Mouse (Mus musculus) neural tube, embryonic 11.5 days (tissue): ENCODE results near the gene Tmem88. TPM values are rescaled to one million over a fixed set of nuclear protein-coding genes. Genes with fewer than 3 reads are reported as not detected.

ENCODE experiments used
- ATAC-seq: fragments of 200-750 bp; cut with Nextera tagmentation; 2 replicates; pipeline ENCODE4 v1.8.0; 2017; ENCODE audit warnings: moderate number of reproducible peaks, mild to moderate bottlenecking, moderate TSS enrichment, moderate library complexity; ENCODE audit not compliant: insufficient read depth, low FRiP score, low TSS enrichment
- DNase-seq: peaks from one replicate; pipeline ENCODE4 v3.0.0-alpha.2; 2015; ENCODE audit warnings: low spot score
- H3K27ac ChIP-seq: fragments of 300-500 bp; sonication (generic); 2 replicates; pipeline ENCODE4 v1.5.1; 2014; ENCODE audit warnings: low read depth, mild to moderate bottlenecking, low read length
- H3K27me3 ChIP-seq: fragments of 300-500 bp; sonication (generic); 2 replicates; pipeline ENCODE4 v1.6.1; 2014; ENCODE audit warnings: mild to moderate bottlenecking, low read length, mixed read lengths; ENCODE audit not compliant: control insufficient read depth, insufficient read depth
- H3K36me3 ChIP-seq: fragments of 300-500 bp; sonication (generic); 2 replicates; pipeline ENCODE4 v1.6.1; 2014; ENCODE audit warnings: mild to moderate bottlenecking, low read length, moderate library complexity, mixed read lengths; ENCODE audit not compliant: control insufficient read depth, insufficient read depth
- H3K4me1 ChIP-seq: fragments of 300-500 bp; sonication (generic); 2 replicates; pipeline ENCODE4 v1.6.1; 2014; ENCODE audit warnings: low read length, mixed read lengths; ENCODE audit not compliant: control insufficient read depth, insufficient read depth
- H3K4me2 ChIP-seq: fragments of 300-500 bp; sonication (generic); 2 replicates; pipeline ENCODE4 v1.6.1; 2014; ENCODE audit warnings: low read depth, mild to moderate bottlenecking, moderate library complexity
- H3K4me3 ChIP-seq: fragments of 300-500 bp; sonication (generic); 2 replicates; pipeline ENCODE4 v1.5.1; 2014; ENCODE audit warnings: low read depth, low read length
- H3K9ac ChIP-seq: fragments of 300-500 bp; sonication (generic); 2 replicates; pipeline ENCODE4 v1.6.1; 2014; ENCODE audit warnings: mild to moderate bottlenecking, low read length
- H3K9me3 ChIP-seq: fragments of 300-500 bp; sonication (generic); 2 replicates; pipeline ENCODE4 v1.6.1; 2016; ENCODE audit warnings: low read length; ENCODE audit not compliant: control insufficient read depth
- WGBS: fragments of 180-500 bp; shearing (Covaris S2); extraction: QIAGEN DNeasy Blood & Tissue Kit; methylation state at CpG from one replicate; pipeline ENCODE4 v1.1.7; 2014; 5-methylcytosine and 5-hydroxymethylcytosine counted together
- polyA plus RNA-seq: library from polyadenylated mRNA; unstranded; fragments of >200 nt; fragmentation: Nextera tagmentation; extraction: Ambion mirVana; gene quantifications from 2 replicates; pipeline ENCODE4 v1.2.1, GENCODE M21; 2014

Tmem88 gene
- polyA plus RNA-seq, 1 experiment from 2014 or later = 13.1 TPM

DNA sequence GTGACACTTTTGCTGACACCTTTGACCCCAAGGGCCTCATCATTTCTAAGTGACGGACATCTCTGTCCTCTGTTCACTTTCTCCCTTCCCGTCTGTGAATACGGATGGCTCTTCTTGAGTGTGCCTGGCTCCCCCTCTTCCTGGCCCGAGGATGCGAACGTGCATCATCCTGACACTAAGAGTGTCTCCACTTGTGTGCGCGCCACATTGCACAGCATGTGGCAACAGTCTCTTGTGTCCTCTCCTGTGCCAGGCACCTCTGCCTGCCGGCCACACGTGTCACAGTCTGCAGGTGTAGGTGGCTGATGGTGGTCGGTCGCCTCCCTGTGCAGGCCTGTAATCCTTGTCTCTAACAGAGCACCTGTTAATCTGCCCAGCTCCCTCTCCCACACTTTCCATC is 26.4 kb downstream of the Tmem88 start:
- no peak overlapping the region for H3K4me3 ChIP-seq
- ATAC-seq = no peak
- H3K36me3 ChIP-seq = no peaks in the 10 kb centered on the region
- no peaks in the 10 kb centered on the region for H3K9me3 ChIP-seq
- peak overlapping the region; percentile 31 for H3K9ac ChIP-seq
- DNase-seq = peak; percentile 18
- peak overlapping the region; percentile 33 for H3K4me2 ChIP-seq
- H3K4me1 ChIP-seq = peaks cover 31% of the 10 kb centered on the region
- 21% methylated on average over 12 of the region's 12 CpGs for WGBS
- no peaks in the 10 kb centered on the region for H3K27me3 ChIP-seq
- H3K27ac ChIP-seq = peak overlapping the region; percentile 76

DNA sequence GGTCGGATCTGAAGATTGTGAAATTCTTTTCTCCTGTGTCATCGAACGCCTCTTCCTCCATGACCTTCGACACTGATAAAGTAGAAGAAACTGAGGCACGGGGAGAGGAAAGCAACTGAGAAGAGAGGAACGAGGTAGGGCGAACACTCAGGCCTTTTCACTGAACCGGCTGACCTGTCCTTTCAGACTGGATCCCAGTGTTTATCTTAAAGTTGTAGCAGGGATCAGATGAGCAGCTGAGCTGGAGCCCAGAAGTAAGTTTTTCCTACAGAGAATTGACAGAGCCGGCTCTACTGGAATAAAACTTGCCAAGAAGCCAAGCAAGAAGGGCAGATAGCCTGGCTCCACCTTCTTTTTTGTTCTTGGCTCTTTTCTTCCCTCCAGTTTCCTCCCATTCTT is 27.2 kb downstream of the Tmem88 start:
- DNase-seq (peak; percentile 13), ATAC-seq (no peak)
- Histone ChIP-seq H3K4me2 (peak overlapping the region; percentile 33), H3K27me3 (no peaks in the 10 kb centered on the region), H3K4me1 (peaks cover 33% of the 10 kb centered on the region), H3K9me3 (no peaks in the 10 kb centered on the region), H3K36me3 (no peaks in the 10 kb centered on the region), H3K27ac (peak overlapping the region; percentile 76), H3K9ac (peak overlapping the region; percentile 31; the same call in 1 of the 2 replicates), H3K4me3 (no peak overlapping the region)
- WGBS = 14% methylated on average over 9 of the region's 9 CpGs

DNA sequence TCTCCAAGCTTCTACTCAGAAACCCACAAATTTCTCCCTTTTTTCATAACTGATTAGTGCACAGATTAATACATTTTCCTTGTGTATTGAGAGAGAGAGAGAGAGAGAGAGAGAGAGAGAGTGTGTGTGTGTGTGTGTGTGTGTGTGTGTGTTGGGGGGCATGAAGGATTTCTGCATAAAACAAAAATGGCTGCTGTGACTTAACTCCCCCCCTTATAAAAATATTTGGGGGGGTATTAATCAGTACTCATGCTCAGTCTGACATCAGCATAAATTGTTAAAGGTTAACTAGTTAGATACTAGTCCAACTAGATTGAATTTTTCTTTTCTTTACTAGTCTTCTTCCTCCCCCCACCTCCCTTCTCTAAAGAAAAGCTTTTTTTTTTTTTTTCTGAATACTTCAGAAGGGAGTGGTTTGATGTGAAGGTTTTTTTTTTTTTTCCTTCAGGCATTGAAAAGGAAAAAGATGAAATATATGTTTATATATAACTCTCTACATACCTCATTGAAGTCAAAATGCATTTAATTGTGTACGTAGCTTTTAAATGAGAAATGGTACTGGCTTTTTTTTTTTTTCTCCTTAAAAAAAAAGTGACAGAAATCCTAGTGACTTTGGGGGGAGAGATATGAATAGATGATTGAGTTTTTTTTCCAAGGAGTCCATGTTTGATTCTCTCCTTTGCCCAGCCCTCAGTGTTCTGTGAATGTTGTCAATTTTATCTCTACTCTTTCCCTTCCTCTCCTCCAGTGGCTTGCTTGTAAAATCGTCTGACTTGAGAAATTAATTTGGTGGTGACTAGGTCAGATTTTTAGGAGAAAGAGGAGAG is 27.8 kb downstream of the Tmem88 start:
- 34% methylated on average over 2 of the region's 2 CpGs for WGBS
- DNase-seq = peak; percentile 7
- peaks cover 39% of the 10 kb centered on the region for H3K4me1 ChIP-seq

DNA sequence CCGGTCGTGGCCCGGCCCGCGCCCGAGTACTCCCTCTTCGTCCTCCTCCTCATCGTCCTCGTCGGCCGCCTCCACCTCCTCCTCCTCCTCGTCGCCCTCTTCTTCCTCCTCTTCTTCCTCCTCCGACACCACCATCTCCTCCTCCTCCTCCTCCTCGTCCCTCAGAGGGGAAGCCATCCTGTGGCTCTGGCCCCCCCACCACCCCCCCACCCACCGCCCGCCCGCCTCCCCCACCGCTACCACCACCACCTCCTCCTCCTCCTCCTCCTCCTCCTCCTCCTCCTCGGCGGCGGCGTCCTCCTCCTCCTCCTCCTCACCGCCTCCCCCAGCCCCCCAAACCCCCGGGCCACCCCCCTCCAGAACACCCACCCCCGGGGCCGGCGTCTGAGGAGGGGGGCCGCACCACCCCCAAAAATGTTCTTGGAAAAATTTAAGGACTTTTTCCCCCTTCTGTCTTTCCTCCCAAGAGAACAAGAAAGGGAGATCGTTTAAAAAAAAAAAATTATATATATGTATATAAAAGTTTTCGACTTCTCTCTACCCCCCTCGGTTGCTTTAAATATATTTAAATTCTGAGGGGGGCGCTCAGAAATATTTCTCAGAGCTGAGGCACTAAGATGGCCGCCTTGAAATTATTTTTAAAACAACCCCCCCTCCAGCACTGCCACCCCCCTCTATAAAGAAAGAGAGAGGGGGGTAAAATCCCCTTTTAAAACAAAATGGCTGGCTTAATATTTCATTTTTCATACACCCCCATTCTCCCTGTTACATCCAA is 28.6 kb downstream of the Tmem88 start, which contains the start of gene Chd3:
Gene Chd3, minus strand, starts transcription at position 192 of the 775 bp plus-strand sequence.
- 3% methylated on average over 18 of the region's 34 CpGs for WGBS
- Histone ChIP-seq H3K27me3 (no peaks in the 10 kb centered on the region), H3K27ac (peak within 1 kb of the TSS; percentile 100), H3K9ac (peak within 1 kb of the TSS; percentile 99), H3K9me3 (no peaks in the 10 kb centered on the region), H3K4me3 (peak within 1 kb of the TSS; percentile 96), H3K4me2 (peak within 1 kb of the TSS; percentile 84), H3K4me1 (peaks cover 47% of the 10 kb centered on the region), H3K36me3 (no peaks in the 10 kb centered on the region)
- peak; percentile 10 for DNase-seq
- no peak for ATAC-seq

More for the DNA sequence above, 27.8 kb downstream of the Tmem88 start:
- Histone ChIP-seq H3K9me3 (no peaks in the 10 kb centered on the region), H3K4me3 (peak overlapping the region; percentile 96), H3K9ac (peak overlapping the region; percentile 99), H3K36me3 (no peaks in the 10 kb centered on the region), H3K27me3 (no peaks in the 10 kb centered on the region), H3K4me2 (peak overlapping the region; percentile 84), H3K27ac (peak overlapping the region; percentile 100)
- no peak for ATAC-seq

DNA sequence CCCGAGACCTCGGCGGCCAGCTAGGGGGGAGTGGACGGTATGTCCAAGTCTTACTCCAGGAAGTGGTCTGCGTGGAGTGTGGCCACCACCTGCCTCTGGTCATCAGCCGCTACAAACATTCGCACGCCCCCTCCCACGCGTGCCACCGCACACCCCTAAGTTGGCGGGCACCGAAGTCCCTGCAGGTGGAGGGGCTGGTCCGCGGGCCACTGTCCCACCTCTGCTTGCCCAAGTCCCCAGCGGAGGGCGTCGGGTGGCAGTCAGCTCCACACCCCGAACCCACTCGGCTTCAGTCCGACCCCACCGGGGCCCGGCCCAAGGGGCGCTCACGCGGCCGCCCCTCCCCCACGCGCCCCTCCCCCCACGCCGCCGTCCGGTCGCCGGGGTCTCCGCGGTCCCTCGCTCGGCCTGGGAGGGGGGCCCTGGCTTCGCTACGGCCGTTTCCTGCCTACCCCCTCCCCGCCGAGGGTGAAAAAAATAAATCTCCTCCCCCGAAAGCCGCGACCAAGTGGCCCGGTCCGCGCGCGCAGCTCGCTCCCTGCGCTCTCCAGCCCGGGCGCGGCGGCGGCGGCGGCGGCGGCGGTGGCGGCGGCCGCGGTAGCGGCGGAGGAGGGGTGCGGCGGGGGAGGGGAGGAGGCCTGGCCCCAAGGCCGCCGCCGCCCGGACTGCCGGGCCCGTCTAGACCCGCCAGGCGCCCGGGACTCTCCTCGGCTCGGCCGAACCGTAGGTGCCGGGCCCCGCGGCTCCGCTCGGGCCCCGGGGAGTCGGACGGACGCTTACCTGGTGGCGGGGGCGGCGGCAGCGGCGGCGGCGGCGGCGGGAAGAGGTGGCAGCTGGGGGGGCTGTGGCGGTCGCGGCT is 29.4 kb downstream of the Tmem88 start:
- DNase-seq (peak; percentile 70), ATAC-seq (peak; percentile 39; the same call in 1 of the 2 replicates)
- H3K9me3 ChIP-seq = no peaks in the 10 kb centered on the region
- H3K9ac ChIP-seq = peak overlapping the region; percentile 99
- H3K36me3 ChIP-seq = no peaks in the 10 kb centered on the region; the same call in 1 of the 2 replicates
- under 1% methylated on average over 57 of the region's 106 CpGs for WGBS
- no peaks in the 10 kb centered on the region for H3K27me3 ChIP-seq
- H3K4me3 ChIP-seq = peak overlapping the region; percentile 96
- peak overlapping the region; percentile 100 for H3K27ac ChIP-seq
- peak overlapping the region; percentile 84 for H3K4me2 ChIP-seq
- H3K4me1 ChIP-seq = peaks cover 50% of the 10 kb centered on the region

DNA sequence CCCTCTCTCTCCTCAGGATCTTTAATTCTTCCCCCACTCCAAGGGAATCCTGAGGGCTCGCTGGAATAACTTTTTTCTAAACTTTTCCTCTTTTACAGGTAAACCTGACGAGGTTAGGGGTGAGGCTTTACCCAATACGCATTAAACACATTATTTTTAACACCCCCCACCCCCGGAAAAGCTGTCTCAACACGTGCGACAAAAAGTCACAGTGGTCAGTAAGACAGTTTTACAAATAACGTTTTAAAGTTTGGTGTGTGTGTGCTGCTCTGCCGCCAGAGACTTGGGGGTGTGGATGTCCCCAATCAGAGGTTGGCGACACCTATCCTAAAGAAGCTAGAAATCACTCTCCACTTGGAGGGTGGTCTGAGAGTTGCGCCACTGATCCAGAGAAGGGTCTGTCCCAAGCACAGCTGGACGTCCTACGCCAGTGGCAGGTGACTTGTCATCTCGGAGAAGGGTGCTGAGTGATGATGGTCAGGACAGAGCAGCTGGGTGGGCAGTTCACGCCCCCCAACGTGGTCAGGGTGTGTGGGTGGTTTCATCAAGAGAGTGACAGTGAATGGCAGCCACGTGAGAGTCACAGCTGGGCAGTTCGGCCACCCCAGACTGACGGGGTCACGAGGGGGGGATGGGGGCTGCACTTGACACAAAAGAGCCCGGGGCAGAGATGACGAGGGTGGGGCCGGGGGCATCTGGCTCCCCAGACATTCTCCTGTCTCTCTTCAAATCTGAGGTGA is 30.2 kb downstream of the Tmem88 start:
- DNase-seq (no peak), ATAC-seq (0 out of 2 replicates have a peak, but pooled peaks have one; percentile 25)
- Histone ChIP-seq H3K4me3 (peak overlapping the region; percentile 96), H3K27ac (peak overlapping the region; percentile 100), H3K36me3 (peaks cover 3% of the 10 kb centered on the region; the same call in 1 of the 2 replicates), H3K9ac (peak overlapping the region; percentile 99), H3K4me1 (peaks cover 50% of the 10 kb centered on the region), H3K9me3 (no peaks in the 10 kb centered on the region), H3K27me3 (no peaks in the 10 kb centered on the region), H3K4me2 (peak overlapping the region; percentile 84)
- 1% methylated on average over 22 of the region's 22 CpGs for WGBS

DNA sequence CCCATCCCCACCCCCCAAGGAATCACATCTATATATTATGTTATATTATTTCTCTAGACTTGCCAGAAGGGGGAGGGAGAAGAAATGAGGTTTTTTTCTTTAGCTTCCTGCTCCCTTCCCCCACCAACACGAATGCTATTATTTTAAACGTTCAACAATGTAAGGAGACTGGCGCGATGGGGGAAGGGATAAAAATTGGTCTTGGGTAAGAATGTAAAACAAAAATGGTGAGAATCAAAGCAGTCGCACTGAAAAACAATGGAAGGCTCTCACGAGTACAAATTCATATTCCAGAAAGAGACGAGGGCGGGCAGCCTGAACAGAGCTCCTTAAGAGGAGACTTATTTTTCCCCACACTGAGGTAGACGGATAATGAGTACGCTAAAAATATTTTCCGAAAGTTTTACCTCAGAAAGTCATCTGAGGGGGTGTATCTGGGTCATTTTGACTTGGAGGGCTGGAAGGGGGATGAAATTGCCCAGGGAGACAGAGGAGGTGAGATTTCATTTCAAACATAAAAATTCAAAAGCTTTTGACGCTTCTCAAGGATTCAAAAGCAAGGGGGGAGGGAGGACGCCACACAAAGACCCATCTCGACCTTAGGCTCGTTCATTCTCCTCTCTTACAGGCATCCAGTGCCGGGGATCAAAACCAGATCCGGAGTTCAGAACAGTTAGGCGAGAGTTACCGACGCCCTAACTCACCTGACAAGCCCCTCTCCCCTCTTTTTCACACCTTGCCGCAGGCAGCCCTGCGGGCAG is 31.0 kb downstream of the Tmem88 start:
- Histone ChIP-seq H3K4me1 (peaks cover 47% of the 10 kb centered on the region), H3K27me3 (no peaks in the 10 kb centered on the region), H3K4me2 (peak overlapping the region; percentile 84), H3K9ac (peak overlapping the region; percentile 99), H3K9me3 (no peaks in the 10 kb centered on the region), H3K27ac (peak overlapping the region; percentile 100), H3K4me3 (peak overlapping the region; percentile 96), H3K36me3 (peaks cover 7% of the 10 kb centered on the region)
- peak; percentile 53 for DNase-seq
- ATAC-seq = no peak
- 0% methylated on average over 22 of the region's 22 CpGs for WGBS
